Mouse (Mus musculus): ENCODE measurements around the gene Rassf4.

Rassf4 gene

GRCm38 (mm10) chr6:116673471-116674282, at the start of gene Rassf4:
Gene Rassf4, minus strand, starts transcription at chr6:116673952.
- peak; percentile 62 for DNase-seq

GRCm38 (mm10) chr6:116718920-116719319, 45.2 kb upstream of the Rassf4 start:
- no peak for DNase-seq

DNA sequence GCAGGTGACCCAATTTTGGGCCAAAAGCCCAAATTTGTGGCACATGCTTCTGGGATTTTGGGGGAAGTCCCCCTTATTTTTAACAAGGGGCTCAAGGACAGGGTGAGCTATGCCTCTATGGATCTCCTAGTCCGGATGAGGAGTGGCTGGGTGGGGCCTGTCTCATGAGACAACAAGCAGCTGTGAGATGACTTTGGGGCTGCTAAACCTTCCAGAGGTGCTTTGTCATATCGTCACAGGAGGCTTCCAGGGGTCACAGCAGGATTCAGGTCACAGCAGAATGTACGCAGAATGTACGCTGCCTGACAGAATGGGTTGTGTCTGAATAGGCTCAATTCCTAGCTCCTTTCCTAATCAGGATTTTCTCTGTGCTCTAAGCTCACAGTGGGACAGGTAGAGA, 44.6 kb upstream of the Rassf4 start:
- no peak for DNase-seq

DNA sequence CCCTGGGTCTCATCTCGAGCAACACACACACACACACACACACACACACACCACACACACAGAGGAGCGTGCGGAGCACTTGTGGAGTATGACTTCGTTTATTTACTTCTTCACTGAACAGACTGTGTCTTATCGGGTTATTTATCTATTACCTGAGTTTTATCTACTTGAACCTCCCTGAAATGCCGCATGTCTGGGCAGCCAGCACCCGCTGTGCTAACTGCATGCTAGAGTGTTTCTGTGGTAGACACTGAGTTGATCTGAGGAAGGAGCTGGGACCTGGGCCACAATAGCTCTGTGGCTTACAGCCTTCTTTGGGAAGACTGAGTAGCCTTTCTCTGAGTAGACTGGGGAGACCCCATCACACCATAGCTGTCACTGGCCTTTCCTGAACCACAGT, 44.1 kb upstream of the Rassf4 start:
- DNase-seq, result no peak

DNA sequence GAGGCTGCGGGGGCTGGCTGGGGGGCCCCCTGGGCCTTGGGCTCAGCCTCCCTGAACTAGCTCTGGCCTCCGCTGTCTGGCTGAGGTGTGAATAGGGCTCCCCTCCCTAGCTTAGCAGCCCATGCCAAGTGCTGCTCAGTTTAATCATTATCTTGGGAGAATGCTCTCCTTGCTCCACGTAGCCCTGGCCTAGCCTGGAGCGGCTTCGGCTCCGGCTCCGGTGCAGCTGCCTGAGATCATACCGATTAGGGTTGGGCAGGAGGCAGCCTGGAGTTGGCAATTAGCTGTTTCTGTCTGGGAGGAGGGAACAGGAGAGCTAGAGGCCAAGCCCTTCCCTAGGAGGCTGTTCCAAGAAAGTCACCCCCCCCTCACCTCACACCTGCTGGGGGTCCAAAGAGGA, 42.9 kb upstream of the Rassf4 start, which contains the start of gene Tmem72:
Gene Tmem72 (minus strand): TSS at position 248 of the 400 bp plus-strand sequence.
- no peak for DNase-seq

- no peak for DNase-seq
These were observed 41.4 kb upstream of the Rassf4 start for GRCm38 (mm10) chr6:116715166-116715565.

DNA sequence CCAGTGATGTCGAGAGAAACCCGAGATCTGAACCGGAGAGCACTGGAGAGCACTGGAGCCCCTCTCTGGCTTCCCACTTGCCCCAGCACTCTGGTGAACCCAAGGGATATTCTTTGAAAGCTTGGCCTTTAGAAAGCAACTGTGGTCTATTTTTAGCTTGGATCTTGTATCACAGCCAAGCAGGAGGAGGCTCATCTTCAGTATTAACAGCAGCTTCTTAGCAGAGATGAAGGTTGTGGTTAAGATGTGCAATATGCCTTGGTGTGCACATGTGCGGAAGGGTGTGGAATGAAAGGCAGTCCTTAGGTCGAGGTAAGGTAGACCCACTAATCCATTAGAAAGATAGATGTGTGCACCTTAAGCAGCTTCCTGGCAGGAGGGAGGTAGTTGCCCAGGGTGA, 40.8 kb upstream of the Rassf4 start:
- DNase-seq, result no peak

GRCm38 (mm10) chr6:116713966-116714365, 40.2 kb upstream of the Rassf4 start:
- no peak for DNase-seq

DNA sequence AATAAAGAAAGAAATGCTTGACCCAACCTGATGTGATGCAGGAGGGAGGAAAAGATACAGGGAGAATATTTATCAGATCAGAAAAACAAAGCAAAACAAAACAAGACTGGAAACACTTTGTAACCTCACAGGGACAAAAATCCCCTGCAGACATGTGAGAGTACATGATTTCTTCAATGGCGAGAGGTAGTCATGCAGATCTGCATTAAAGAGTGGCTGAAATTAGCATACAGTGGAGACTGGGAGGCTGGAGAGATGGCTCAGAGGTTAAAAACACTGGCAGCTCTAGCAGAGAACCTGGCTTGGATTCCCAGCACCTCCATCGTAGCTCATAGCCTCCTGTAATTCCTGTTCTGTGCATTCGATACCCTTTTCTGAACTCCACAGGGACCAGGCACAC, 38.8 kb upstream of the Rassf4 start:
- no peak for DNase-seq

DNA sequence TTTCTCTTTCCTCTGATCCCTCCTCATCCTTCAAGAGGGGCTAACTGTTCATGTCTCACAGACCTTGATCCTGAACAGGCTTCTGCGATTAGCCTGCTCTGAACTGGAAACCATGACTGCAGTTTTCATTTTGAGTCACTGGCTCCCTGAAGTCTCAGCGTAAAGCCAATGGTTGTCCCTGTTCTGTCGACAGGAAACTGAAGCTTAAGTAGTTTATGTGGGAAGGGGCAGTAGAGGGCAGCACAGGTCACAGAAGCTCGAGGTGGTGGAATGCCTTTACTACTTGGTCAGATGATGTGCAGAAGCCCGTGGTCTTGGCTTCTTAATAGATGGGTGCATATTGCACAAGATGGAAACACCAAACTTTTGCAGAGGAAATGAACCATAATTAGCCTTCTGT, 38.3 kb upstream of the Rassf4 start:
- no peak for DNase-seq

DNA sequence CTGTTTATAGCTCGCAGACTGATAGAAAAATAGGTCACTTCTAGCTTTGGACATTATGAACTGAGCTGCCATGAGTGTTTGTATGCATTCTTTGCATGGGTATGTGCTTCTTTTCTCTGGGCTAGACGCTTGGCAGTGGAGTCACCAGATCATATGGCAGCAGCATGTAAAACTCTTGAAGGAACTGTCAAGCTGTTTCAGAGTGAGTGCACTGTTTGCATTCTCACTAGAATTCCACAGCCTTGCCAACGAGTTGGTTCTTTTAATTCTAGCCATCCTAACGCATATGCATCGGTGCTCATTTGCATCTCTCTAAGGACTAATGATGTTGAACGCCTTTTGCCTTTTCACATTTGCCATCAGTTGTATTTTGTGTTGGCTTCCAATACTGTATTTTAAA, 30.6 kb upstream of the Rassf4 start:
- DNase-seq, result no peak

- DNase-seq, result no peak
These were observed 27.1 kb upstream of the Rassf4 start for GRCm38 (mm10) chr6:116700821-116701220.

DNA sequence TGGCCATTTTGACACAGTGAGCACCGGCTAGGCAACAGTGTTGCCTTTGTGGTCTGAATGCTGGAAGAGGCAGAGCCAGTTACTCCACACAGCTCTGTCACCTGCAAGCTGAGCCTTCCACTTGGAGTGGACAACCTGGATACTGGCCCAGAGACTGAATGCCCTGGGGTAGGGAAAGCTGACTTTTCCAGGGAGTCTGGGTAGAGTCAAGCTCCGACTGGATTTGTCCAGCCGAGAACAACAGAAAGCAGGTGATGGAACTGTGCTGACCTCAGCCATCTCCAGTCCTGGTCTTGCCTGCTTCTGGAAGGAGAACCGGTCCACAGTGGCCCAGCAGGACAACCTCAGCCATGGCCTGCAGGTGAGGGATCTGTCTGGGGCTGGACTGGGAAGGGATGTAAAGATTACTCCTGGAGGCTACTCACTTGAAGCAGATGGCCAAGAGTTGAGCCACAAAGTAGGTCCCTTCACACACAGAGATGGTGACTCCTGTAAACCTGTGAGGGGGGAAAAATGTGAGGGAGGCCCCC, 24.2 kb upstream of the Rassf4 start:
- no peak for DNase-seq

GRCm38 (mm10) chr6:116697413-116697812, 23.7 kb upstream of the Rassf4 start:
- DNase-seq, result no peak

GRCm38 (mm10) chr6:116694346-116694745, 20.6 kb upstream of the Rassf4 start:
- no peak for DNase-seq

DNA sequence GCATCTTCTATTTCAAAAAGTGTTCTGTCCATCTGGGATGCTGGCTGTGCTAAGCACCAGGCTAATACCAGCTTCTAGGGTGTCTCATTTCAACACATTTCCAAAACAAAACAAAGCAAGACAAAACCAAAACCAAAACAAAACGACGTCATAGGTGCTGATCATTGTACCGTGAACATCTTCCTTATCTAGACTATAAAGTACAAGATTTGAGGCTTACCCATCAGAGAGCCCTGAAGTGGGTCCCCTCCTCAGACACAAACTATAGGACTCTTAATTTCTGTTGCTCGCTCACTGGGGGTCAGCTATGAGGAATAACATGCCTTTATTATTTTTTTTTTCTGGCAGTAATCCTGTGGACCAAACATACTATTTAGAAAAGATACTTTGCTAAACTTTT, 19.9 kb upstream of the Rassf4 start:
- no peak for DNase-seq

GRCm38 (mm10) chr6:116682317-116682716, 8.6 kb upstream of the Rassf4 start:
- DNase-seq, result peak; percentile 26

GRCm38 (mm10) chr6:116679563-116680288, 6.0 kb upstream of the Rassf4 start:
- no peak for DNase-seq

- no peak for DNase-seq
These were observed 3.6 kb upstream of the Rassf4 start for GRCm38 (mm10) chr6:116677321-116677720.

- DNase-seq, result no peak
These were observed 2.7 kb upstream of the Rassf4 start for GRCm38 (mm10) chr6:116676355-116676913.

GRCm38 (mm10) chr6:116674283-116674886, 633 bp upstream of the Rassf4 start:
- DNase-seq, result no peak

GRCm38 (mm10) chr6:116672349-116672748, 1.4 kb downstream of the Rassf4 start:
- DNase-seq, result no peak

DNA sequence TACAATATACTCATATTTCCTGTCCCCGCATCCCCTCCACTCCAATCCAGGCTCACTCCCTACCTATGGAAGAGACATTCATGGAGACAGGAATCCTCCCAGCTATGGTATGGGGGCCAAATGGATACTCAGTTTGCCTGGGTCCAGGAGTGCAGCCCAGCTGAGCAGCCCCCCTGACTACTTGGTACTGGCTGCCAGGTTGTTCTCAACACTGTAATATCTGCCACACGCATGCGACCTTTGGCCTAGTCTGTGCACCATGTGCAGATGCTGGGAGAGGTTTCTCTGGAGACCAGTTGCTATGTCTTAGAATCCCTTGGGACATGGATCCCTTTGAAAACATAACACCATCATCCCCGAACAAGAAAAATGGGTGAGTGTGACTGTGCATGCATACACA, 2.0 kb downstream of the Rassf4 start:
- DNase-seq, result no peak
